Mouse (Mus musculus) kidney, adult 2 months (tissue): ENCODE data around the gene Nuak1.

Experiments
- CTCF ChIP-seq: fragments of 200-500 bp; conservative IDR thresholded peaks from 2 replicates; pipeline ENCODE4 v1.5.1; 2011; ENCODE audit warnings: low read depth, mild to moderate bottlenecking, control low read depth, low read length, moderate library complexity, mixed read lengths; ENCODE audit not compliant: insufficient read depth, insufficient read length
- POLR2A ChIP-seq: fragments of 200-500 bp; IDR thresholded peaks from one replicate; pipeline ENCODE4 v1.6.1; 2011; ENCODE audit warnings: low read depth, low read length, control low read depth

GRCm38 (mm10) chr10:84465511-84465910, 25.1 kb upstream of the Nuak1 start:
- TF ChIP-seq CTCF (no peak), POLR2A (no peak)
